In genomic region chr17:81618461-81618860, GRCm38 (mm10) we compare ENCODE assay signal across 17 mouse cellular contexts.
A peak's percentile ranks its signal among the peaks of the same experiment; 100 is the strongest.
DNase-seq lines count a peak whose midpoint lies in the region; ATAC-seq and TF ChIP-seq lines count a peak whose summit lies in the region.
"Had no signal": no experiment of that assay in that cellular context is flagged by ENCODE, and none has a peak within 500 bp of the region (broad histone marks: within the 10 kb centered on the region; RNA-seq: fewer than 3 reads in every experiment).

No protein-coding gene starts in this region.

- no peaks in the 10 kb centered on the region for H3K36me3 ChIP-seq in kidney, embryonic 16.5 days (ENCODE audit: insufficient read depth, low read length)
- peaks cover 0 to 14% of the 10 kb centered on the region in 2 experiments; a peak in 2 of 4 replicates for H3K36me3 ChIP-seq in MEL (ENCODE audit: control insufficient read depth in 1 of 2, insufficient read depth in 2 of 2, low read length in 2 of 2)
- H3K36me3 ChIP-seq: embryonic facial prominence, embryonic 13.5 days; forebrain, embryonic 15.5 days; hindbrain, embryonic 12.5 days; limb, embryonic 15.5 days had no signal

- no peaks in the 10 kb centered on the region for H3K27me3 ChIP-seq in kidney, embryonic 16.5 days (ENCODE audit: insufficient read depth, low read length)
- no peaks in the 10 kb centered on the region for H3K27me3 ChIP-seq in MEL (ENCODE audit: control insufficient read depth in 1 of 2, insufficient read depth in 2 of 2, low read length in 2 of 2)
- H3K27me3 ChIP-seq: embryonic facial prominence, embryonic 13.5 days; forebrain, embryonic 15.5 days; hindbrain, embryonic 12.5 days; limb, embryonic 15.5 days had no signal

- no peak for TF ChIP-seq POLR2A in MEL (IDR thresholded peaks at IDR 0.05; ENCODE audit: control insufficient read depth in 1 of 2, insufficient read depth in 1 of 2, low read depth in 1 of 2, low read length in 2 of 2, poor library complexity in 1 of 2)

- 72% methylated on average over 5 of the region's 5 CpGs for WGBS in kidney, embryonic 16.5 days

- H3K4me2 ChIP-seq in kidney, embryonic 16.5 days (replicated peaks; ENCODE audit: low read depth, low read length) = no peak overlapping the region
- H3K4me2 ChIP-seq: embryonic facial prominence, embryonic 13.5 days; forebrain, embryonic 15.5 days; hindbrain, embryonic 12.5 days; limb, embryonic 15.5 days had no signal

- H3K4me1 ChIP-seq in kidney, embryonic 16.5 days (ENCODE audit: insufficient read depth, low read length) = no peaks in the 10 kb centered on the region; the same call in 1 of the 2 replicates
- peaks cover 0 to 9% of the 10 kb centered on the region in 2 experiments; a peak in 3 of 4 replicates for H3K4me1 ChIP-seq in MEL (ENCODE audit: control insufficient read depth in 1 of 2, insufficient read depth in 2 of 2, low read length in 2 of 2)
- H3K4me1 ChIP-seq: limb, embryonic 15.5 days had no signal

- H3K4me3 ChIP-seq in kidney, embryonic 16.5 days (ENCODE audit: low read length) = no peak overlapping the region
- 0 out of 4 replicates have a peak overlapping the region, but pooled peaks of 1 of the 2 experiments have one; percentile 3 for H3K4me3 ChIP-seq in MEL (ENCODE audit: control insufficient read depth in 1 of 2, insufficient read depth in 1 of 2, low read depth in 2 of 2, low read length in 2 of 2)
- H3K4me3 ChIP-seq: embryonic facial prominence, embryonic 13.5 days; forebrain, embryonic 15.5 days; hindbrain, embryonic 12.5 days; limb, embryonic 15.5 days; myocyte had no signal

- no peaks in the 10 kb centered on the region for H3K79me2 ChIP-seq in MEL (ENCODE audit: control insufficient read depth, insufficient read depth, low read length, poor library complexity)

- peak; percentile 63 to 74 for TF ChIP-seq EP300 in MEL (IDR thresholded peaks at IDR 0.05; ENCODE audit: low read depth in 1 of 2, low read length in 2 of 2)

- TF ChIP-seq RAD21 in MEL (IDR thresholded peaks at IDR 0.05; ENCODE audit: low read depth, low read length) = no peak

- no peak overlapping the region for H3K9ac ChIP-seq in kidney, embryonic 16.5 days (replicated peaks; ENCODE audit: low read length)
- no peak overlapping the region for H3K9ac ChIP-seq in MEL (ENCODE audit: control insufficient read depth, low read depth, low read length, poor library complexity, severe bottlenecking)
- H3K9ac ChIP-seq: embryonic facial prominence, embryonic 13.5 days; forebrain, embryonic 15.5 days; hindbrain, embryonic 12.5 days; limb, embryonic 15.5 days had no signal

- H3K27ac ChIP-seq in kidney, embryonic 16.5 days (ENCODE audit: low read length) = 0 out of 2 replicates have a peak overlapping the region, but pooled peaks have one; percentile 18
- peak overlapping the region; percentile 41 for H3K27ac ChIP-seq in MEL (ENCODE audit: control insufficient read depth, low read depth, low read length)
- H3K27ac ChIP-seq: embryonic facial prominence, embryonic 13.5 days; forebrain, embryonic 15.5 days; hindbrain, embryonic 12.5 days; limb, embryonic 15.5 days had no signal

- H3K9me3 ChIP-seq in kidney, embryonic 16.5 days (ENCODE audit: low read length) = no peaks in the 10 kb centered on the region
- H3K9me3 ChIP-seq in MEL (replicated peaks; ENCODE audit: insufficient read depth, low read length) = no peaks in the 10 kb centered on the region
- H3K9me3 ChIP-seq: embryonic facial prominence, embryonic 13.5 days; forebrain, embryonic 15.5 days; hindbrain, embryonic 12.5 days; limb, embryonic 15.5 days had no signal

- no peak for TF ChIP-seq CTCF in MEL (IDR thresholded peaks at IDR 0.05 in 2 of 3, conservative IDR thresholded peaks at IDR 0.05 in 1 of 3; ENCODE audit: control insufficient read depth in 1 of 3, insufficient read depth in 1 of 3, low read depth in 2 of 3, low read length in 3 of 3, poor library complexity in 1 of 3, severe bottlenecking in 1 of 3)

- no peak for DNase-seq in cerebellum, adult 11 months
- DNase-seq in kidney, postnatal 25 days = no peak
- DNase-seq in MEL (ENCODE audit: low read depth, low spot score) = peak; percentile 81
- DNase-seq in layer of hippocampus, adult 9-11 months = no peak
- no peak for DNase-seq in retina, postnatal 1 day
- DNase-seq: gastrocnemius, postnatal 36 days; kidney, adult 8-10 months; layer of hippocampus, postnatal 36 days had no signal

- 0 out of 2 replicates have a peak, but pooled peaks have one; percentile 5 for ATAC-seq in cerebellum, adult (ENCODE audit: insufficient number of reproducible peaks, low FRiP score, low TSS enrichment)
- no peak for ATAC-seq in kidney, embryonic 16.5 days (ENCODE audit: low FRiP score, low TSS enrichment)
- peak; percentile 78 for ATAC-seq in granulocyte monocyte progenitor cell, adult 5-6 weeks (replicated peaks; ENCODE audit: poor library complexity, severe bottlenecking)
- ATAC-seq: activated CD4-positive, CD25-positive, alpha-beta regulatory T cell, adult 4 months; forebrain, embryonic 15.5 days had no signal

TF ChIP-seq in MEL, 35 proteins besides CTCF, POLR2A, EP300 and RAD21:
- no peak for TF ChIP-seq POLR2AphosphoS5 (IDR thresholded peaks at IDR 0.05; ENCODE audit: borderline replicate concordance, low read depth, low read length)
- TF ChIP-seq GATA1 (IDR thresholded peaks at IDR 0.05; ENCODE audit: low read depth, low read length) = peak; percentile 56; the same call in 1 of the 2 replicates
- TF ChIP-seq RCOR1 (IDR thresholded peaks at IDR 0.05; ENCODE audit: low read depth, low read length) = peak; percentile 43; the same call in 1 of the 2 replicates
- no peak for TF ChIP-seq JUND (IDR thresholded peaks at IDR 0.05; ENCODE audit: low read depth, low read length)
- 0 out of 2 replicates have a peak, but pooled peaks have one; percentile 34 for TF ChIP-seq MYC (IDR thresholded peaks at IDR 0.05; ENCODE audit: low read depth, low read length)
- TF ChIP-seq SMC3 (IDR thresholded peaks at IDR 0.05; ENCODE audit: low read depth, low read length) = no peak
- peak; percentile 60; the same call in 1 of the 2 replicates for TF ChIP-seq TAL1 (IDR thresholded peaks at IDR 0.05; ENCODE audit: low read length)
- TF ChIP-seq USF1 (IDR thresholded peaks at IDR 0.05; ENCODE audit: low read depth, low read length) = no peak
- TF ChIP-seq TCF12 (IDR thresholded peaks at IDR 0.05; ENCODE audit: low read depth, low read length) = peak; percentile 53
- no peak for TF ChIP-seq ZC3H11A (IDR thresholded peaks at IDR 0.05; ENCODE audit: low read depth, low read length)
- peak; percentile 45; the same call in 1 of the 2 replicates for TF ChIP-seq ETS1 (IDR thresholded peaks at IDR 0.05; ENCODE audit: low read depth, low read length)
- no peak for TF ChIP-seq ZNF384 (IDR thresholded peaks at IDR 0.05; ENCODE audit: low read depth, low read length)
- TF ChIP-seq TBP (IDR thresholded peaks at IDR 0.05; ENCODE audit: low read depth, low read length) = no peak
- no peak for TF ChIP-seq MEF2A (IDR thresholded peaks at IDR 0.05; ENCODE audit: extremely low read depth, insufficient replicate concordance, low read depth, low read length, poor library complexity, severe bottlenecking)
TF ChIP-seq in MEL: peak in this region for 6.
